Mouse (Mus musculus): Measurements from ENCODE around the gene Tmem63b.

The Tmem63b gene

DNA sequence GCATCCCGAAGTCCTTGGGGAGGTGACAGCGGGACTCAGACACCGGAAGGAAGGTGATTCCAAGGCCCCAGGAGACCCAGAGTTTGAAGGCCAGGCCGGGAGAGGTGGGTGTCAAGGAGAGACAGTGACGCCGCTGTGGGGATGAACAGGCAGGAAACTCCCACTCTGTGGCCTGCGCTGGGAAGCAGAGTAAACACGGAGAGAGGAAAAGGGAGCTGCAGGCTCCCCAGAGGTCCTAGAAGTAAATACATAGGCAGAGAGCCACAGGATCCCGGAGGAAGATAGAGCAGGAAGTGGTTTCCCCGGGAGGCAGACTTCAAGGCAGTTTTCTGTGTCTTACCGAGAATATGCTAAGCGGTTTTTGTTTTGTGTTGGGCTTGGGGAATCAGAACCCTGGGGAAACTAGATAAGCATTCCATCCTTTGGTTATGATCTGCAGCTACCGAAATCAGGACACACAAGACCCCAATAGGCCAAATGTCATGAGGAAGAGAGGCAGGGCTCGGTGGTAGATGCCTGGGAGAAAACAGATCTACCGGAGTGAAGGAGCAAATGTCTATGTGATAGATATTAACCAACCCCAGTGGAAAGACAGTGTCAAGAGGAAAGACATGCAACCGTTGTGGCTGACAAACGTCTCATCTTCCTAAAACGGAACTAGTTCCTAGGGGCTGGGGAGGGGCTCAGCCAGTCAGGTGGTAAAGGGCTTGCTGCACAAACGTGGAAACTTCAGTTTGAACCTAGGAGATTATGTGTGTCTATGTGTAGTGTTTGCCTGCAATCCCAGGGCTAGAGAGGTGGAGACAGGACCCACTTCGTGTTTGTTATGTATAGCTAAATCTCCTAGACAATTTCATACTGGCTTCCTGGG lies 67.1 kb downstream of the Tmem63b start:
- DNase-seq = no peak

DNA sequence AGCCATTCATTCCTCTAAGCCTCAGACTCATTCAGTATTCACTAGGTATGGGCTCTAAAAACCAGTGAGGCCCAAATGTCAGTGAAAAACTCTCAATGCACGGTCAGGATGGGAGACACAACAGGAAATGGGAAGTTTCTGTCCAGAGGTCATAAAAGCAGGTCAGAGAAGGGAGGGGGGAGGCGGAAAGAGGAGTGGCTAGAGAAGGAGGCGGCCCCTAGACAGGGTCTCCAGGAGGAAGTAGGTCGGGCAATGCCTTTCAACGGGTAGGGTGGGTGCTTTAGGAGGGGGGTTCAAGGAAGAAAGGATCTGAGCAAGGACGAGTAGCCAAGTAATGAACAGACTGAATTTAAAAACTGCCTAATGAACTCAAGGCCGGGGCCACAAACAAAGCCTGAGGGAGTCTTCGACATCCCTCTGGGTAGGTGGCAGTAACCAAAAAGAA lies 67.7 kb downstream of the Tmem63b start:
- no peak for DNase-seq

DNA sequence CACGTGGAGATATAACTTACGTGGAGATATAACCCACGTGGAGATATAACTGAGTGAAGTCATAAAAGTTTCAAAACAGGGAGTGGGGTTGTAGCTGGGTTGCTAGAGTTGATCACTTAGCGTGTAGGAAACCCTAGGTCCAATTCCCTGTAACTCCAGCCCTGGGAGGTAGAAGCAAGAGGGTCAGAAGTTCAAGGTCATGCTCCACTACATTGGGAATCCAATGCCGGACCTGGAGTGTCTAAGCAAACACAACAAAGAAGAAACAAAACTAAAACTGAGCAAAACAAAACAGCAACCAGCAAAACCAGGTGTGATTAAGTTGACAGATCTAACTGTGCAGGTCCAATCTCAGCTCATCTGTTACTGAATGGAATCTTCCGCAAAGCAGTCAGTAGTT lies 69.0 kb downstream of the Tmem63b start:
- no peak for DNase-seq

DNA sequence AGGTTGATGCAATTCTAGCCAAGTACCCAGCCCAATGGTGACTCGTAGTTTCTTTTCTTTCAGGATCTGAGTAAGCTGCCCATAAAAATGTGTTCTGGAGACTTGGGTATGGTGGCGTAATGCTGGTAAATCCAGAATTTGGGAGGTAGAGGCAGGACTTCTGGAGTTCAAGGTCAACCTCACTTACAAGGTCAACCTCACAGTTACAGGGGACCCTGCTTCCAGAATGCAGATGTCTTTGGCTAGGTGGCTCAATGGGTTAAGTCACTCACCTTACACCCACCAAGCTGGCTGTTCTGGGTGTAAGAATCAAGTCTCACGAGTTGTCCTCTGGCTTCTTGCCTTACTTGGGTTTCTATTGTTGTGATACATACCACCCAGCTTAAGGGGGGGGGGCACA lies 70.0 kb downstream of the Tmem63b start:
- DNase-seq = no peak

DNA sequence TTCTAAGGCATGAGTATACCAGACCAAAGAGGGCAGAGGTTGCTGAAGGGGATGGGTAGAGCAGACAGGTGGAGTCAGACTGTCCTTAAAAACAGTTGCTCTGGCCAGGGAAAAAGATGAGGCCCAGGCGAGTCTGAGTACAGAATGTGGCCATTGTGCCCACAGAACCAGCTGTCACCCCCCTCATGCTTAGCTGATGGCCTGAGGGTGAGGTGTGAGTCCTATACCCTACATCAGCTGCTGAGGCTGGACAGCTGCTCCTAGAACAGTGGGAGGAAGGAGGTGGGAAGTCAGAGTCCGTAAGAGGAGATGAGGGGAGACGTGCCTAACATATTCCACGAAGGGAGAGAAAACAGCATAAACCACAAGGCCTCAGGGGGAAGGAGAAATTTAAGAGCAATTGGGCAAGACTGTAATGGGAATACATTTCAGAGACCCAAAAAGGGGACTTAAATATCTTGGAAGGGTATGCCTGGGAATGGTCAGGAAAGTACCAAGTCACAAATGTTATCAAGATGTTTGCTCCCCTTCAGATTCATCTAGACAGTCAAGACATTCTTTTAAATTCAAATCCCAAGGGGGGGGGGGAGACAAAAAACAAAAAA lies 70.6 kb downstream of the Tmem63b start:
- DNase-seq = no peak

DNA sequence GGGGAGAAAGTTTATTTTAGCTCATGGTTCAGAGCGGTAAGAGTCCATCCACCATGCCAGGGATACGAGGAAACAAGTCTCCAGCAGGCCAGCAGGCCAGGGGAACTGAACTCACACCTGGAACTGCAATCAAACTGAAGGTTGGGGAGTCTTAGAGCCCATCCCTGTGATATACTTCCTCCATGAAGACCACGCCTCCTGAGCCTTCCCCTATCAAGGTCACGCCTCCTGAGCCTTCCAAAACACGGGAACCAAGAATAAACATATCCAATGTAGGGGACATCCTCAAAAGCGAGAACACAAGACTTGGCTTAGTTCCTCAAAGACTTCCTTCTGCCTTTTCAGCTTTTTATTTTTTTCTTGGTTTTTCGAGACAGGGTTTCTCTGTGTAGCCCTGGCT lies 73.8 kb downstream of the Tmem63b start:
- DNase-seq = no peak

DNA sequence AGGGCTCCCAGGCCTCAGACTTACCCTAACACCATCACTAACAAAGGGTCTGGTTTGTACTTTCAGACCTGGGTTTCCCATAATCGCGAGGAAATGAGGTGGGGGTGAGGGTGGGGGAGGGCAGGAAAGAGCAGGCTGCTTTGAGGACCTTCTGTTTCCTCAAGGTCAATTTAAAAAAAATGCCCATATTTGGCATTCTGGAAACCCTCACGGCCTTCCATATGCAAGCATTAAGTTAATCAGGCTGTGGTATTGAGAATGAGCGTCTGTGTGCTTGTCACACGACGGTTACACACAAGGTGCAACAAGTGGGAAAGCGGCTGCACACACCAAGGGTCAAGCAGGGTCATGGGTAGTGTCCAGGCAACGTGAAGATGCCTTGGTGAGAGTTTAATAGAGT lies 74.7 kb downstream of the Tmem63b start:
- no peak for DNase-seq
